In the genomic region with DNA sequence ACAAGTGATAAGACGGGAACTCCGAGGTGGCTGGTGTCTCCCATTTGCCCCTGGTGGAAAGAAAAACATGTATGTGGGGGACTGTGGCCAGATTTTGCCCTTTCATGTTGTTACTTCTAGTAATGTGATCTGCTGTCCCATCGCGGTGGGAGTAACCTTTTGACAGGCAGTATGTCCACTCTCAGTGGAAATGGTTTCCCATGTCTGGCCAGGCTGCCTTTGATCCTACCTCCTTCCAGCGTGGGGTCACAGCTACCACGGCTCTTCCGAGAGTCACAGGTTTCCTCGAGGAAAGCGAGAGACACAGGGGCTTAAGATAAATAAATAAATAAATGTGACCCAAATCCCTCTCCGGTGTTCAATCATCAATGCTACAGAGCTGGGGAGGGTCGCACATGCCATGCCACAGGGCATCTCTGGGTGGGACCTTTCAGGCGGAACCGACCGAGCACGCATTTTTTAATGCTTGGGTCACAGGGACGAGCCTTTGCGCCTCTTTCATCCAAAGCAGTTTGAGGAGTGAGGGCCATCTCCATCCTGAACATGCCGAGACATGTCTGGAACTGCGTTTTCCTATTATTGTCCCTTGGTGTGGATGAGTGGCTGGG, we compare ENCODE assay signal across 11 mouse cellular contexts.
DNase-seq lines count a peak whose midpoint lies in the region; ATAC-seq and TF ChIP-seq lines count a peak whose summit lies in the region.
"Had no signal": no experiment of that assay in that cellular context is flagged by ENCODE, and none has a peak within 500 bp of the region (broad histone marks: within the 10 kb centered on the region; RNA-seq: fewer than 3 reads in every experiment).

No protein-coding gene starts in this region.

- H3K27ac ChIP-seq in heart, embryonic 13.5 days (replicated peaks): no peak overlapping the region
- H3K27ac ChIP-seq in heart, adult 2 months: no peak overlapping the region
- H3K27ac ChIP-seq in embryonic facial prominence, embryonic 13.5 days: no peak overlapping the region
- no peak overlapping the region for H3K27ac ChIP-seq in hindbrain, postnatal 0 days
- no peak overlapping the region for H3K27ac ChIP-seq in midbrain, postnatal 0 days (ENCODE audit: low read depth, low read length)
- no peak overlapping the region for H3K27ac ChIP-seq in intestine, embryonic 15.5 days

- ATAC-seq in heart, embryonic 13.5 days (ENCODE audit: extremely low read depth, insufficient number of reproducible peaks, low FRiP score, low TSS enrichment): no peak
- ATAC-seq in embryonic facial prominence, embryonic 13.5 days (ENCODE audit: insufficient number of reproducible peaks, insufficient read depth, low FRiP score, low TSS enrichment, low read depth): no peak
- ATAC-seq in hindbrain, postnatal 0 days: no peak
- no peak for ATAC-seq in midbrain, postnatal 0 days (ENCODE audit: low FRiP score)
- no peak for ATAC-seq in intestine, embryonic 15.5 days

- WGBS in heart, embryonic 13.5 days: 21% methylated on average over 19 of the region's 19 CpGs
- WGBS in heart, adult 2 months: 58% methylated on average over 19 of the region's 19 CpGs
- WGBS in embryonic facial prominence, embryonic 13.5 days: 31% methylated on average over 19 of the region's 19 CpGs
- 29% methylated on average over 19 of the region's 19 CpGs for WGBS in hindbrain, postnatal 0 days
- WGBS in midbrain, postnatal 0 days: 25% methylated on average over 19 of the region's 19 CpGs
- 55% methylated on average over 19 of the region's 19 CpGs for WGBS in intestine, embryonic 15.5 days

- intact Hi-C loops in heart, adult 2 months (cut with DNase I): no loop called here

- TF ChIP-seq POLR2A in heart, adult 2 months (IDR thresholded peaks at IDR 0.05; ENCODE audit: insufficient read depth, low read depth, low read length): no peak

- H3K36me3 ChIP-seq in heart, embryonic 13.5 days: no peaks in the 10 kb centered on the region
- H3K36me3 ChIP-seq in heart, adult 2 months (ENCODE audit: control insufficient read depth, insufficient read depth, low read length): no peaks in the 10 kb centered on the region
- H3K36me3 ChIP-seq in embryonic facial prominence, embryonic 13.5 days: no peaks in the 10 kb centered on the region
- H3K36me3 ChIP-seq in hindbrain, postnatal 0 days (ENCODE audit: insufficient read depth, low read length): no peaks in the 10 kb centered on the region
- H3K36me3 ChIP-seq in midbrain, postnatal 0 days (ENCODE audit: insufficient read depth, low read length): no peaks in the 10 kb centered on the region
- no peaks in the 10 kb centered on the region for H3K36me3 ChIP-seq in intestine, embryonic 15.5 days

- no peaks in the 10 kb centered on the region for H3K9me3 ChIP-seq in heart, embryonic 13.5 days
- no peaks in the 10 kb centered on the region for H3K9me3 ChIP-seq in embryonic facial prominence, embryonic 13.5 days
- H3K9me3 ChIP-seq in hindbrain, postnatal 0 days (ENCODE audit: low read length): no peaks in the 10 kb centered on the region
- H3K9me3 ChIP-seq in midbrain, postnatal 0 days (ENCODE audit: low read length): no peaks in the 10 kb centered on the region
- H3K9me3 ChIP-seq in intestine, embryonic 15.5 days: no peaks in the 10 kb centered on the region

- H3K4me2 ChIP-seq in heart, embryonic 13.5 days: peak overlapping the region; percentile 65
- H3K4me2 ChIP-seq in embryonic facial prominence, embryonic 13.5 days: 0 out of 2 replicates have a peak overlapping the region, but pooled peaks have one; percentile 7
- H3K4me2 ChIP-seq in hindbrain, postnatal 0 days (ENCODE audit: low read depth, low read length): peak overlapping the region; percentile 27
- H3K4me2 ChIP-seq in midbrain, postnatal 0 days (ENCODE audit: low read depth, low read length, poor library complexity, severe bottlenecking): peak overlapping the region; percentile 24
- H3K4me2 ChIP-seq in intestine, embryonic 15.5 days (replicated peaks): no peak overlapping the region

- H3K9ac ChIP-seq in heart, embryonic 13.5 days: 0 out of 2 replicates have a peak overlapping the region, but pooled peaks have one; percentile 34
- H3K9ac ChIP-seq in heart, adult 2 months (ENCODE audit: low read depth, low read length): no peak overlapping the region
- H3K9ac ChIP-seq in embryonic facial prominence, embryonic 13.5 days: no peak overlapping the region
- H3K9ac ChIP-seq in hindbrain, postnatal 0 days (replicated peaks; ENCODE audit: low read length): no peak overlapping the region
- no peak overlapping the region for H3K9ac ChIP-seq in midbrain, postnatal 0 days (replicated peaks; ENCODE audit: low read length, poor library complexity, severe bottlenecking)
- no peak overlapping the region for H3K9ac ChIP-seq in intestine, embryonic 15.5 days

- TF ChIP-seq CTCF in heart, adult 2 months (IDR thresholded peaks at IDR 0.05): no peak
- no peak for TF ChIP-seq CTCF in hindbrain, postnatal 0 days (IDR thresholded peaks at IDR 0.05; ENCODE audit: low read depth)
- TF ChIP-seq CTCF in midbrain, postnatal 0 days (IDR thresholded peaks at IDR 0.05): no peak

- no peaks in the 10 kb centered on the region for H3K27me3 ChIP-seq in heart, embryonic 13.5 days (replicated peaks)
- H3K27me3 ChIP-seq in heart, adult 2 months (ENCODE audit: control insufficient read depth, insufficient read depth, low read length): no peaks in the 10 kb centered on the region
- no peaks in the 10 kb centered on the region; the same call in 1 of the 2 replicates for H3K27me3 ChIP-seq in embryonic facial prominence, embryonic 13.5 days
- no peaks in the 10 kb centered on the region for H3K27me3 ChIP-seq in hindbrain, postnatal 0 days (ENCODE audit: insufficient read depth, low read length)
- no peaks in the 10 kb centered on the region for H3K27me3 ChIP-seq in midbrain, postnatal 0 days (ENCODE audit: insufficient read depth, low read length)
- no peaks in the 10 kb centered on the region for H3K27me3 ChIP-seq in intestine, embryonic 15.5 days (replicated peaks)

- H3K4me3 ChIP-seq in heart, embryonic 13.5 days: peak overlapping the region; percentile 26
- H3K4me3 ChIP-seq in heart, adult 2 months: no peak overlapping the region
- no peak overlapping the region for H3K4me3 ChIP-seq in embryonic facial prominence, embryonic 13.5 days
- no peak overlapping the region for H3K4me3 ChIP-seq in hindbrain, postnatal 0 days (ENCODE audit: low read length)
- H3K4me3 ChIP-seq in midbrain, postnatal 0 days (ENCODE audit: low read depth, low read length): no peak overlapping the region
- H3K4me3 ChIP-seq in intestine, embryonic 15.5 days (replicated peaks): no peak overlapping the region

- DNase-seq in heart, adult 2 months: no peak
- DNase-seq in hindbrain, postnatal 0 days (ENCODE audit: low spot score): no peak
- DNase-seq in midbrain, postnatal 0 days (ENCODE audit: low spot score): no peak
- no peak for DNase-seq in gastrocnemius, postnatal 10 days
- DNase-seq in testis, postnatal 10 days (ENCODE audit: low spot score): no peak
- DNase-seq: adrenal gland, postnatal 10 days; B cell, adult 2 months; cerebellum, postnatal 14 days had no signal

- H3K4me1 ChIP-seq in heart, embryonic 13.5 days: peaks cover 22% of the 10 kb centered on the region
- H3K4me1 ChIP-seq in heart, adult 2 months (ENCODE audit: control insufficient read depth, insufficient read depth, low read length): no peaks in the 10 kb centered on the region
- peaks cover 20% of the 10 kb centered on the region for H3K4me1 ChIP-seq in embryonic facial prominence, embryonic 13.5 days
- peaks cover 4% of the 10 kb centered on the region; the same call in 1 of the 2 replicates for H3K4me1 ChIP-seq in hindbrain, postnatal 0 days (ENCODE audit: insufficient read depth, low read length)
- H3K4me1 ChIP-seq in midbrain, postnatal 0 days (ENCODE audit: insufficient read depth, low read length): no peaks in the 10 kb centered on the region
- 0 out of 2 replicates have a peak, but pooled peaks cover 6% of the 10 kb centered on the region for H3K4me1 ChIP-seq in intestine, embryonic 15.5 days (replicated peaks)

- no peak for TF ChIP-seq EP300 in heart, adult 2 months (IDR thresholded peaks at IDR 0.05; ENCODE audit: insufficient read depth, low read depth, low read length)

- H3K79me2 ChIP-seq in heart, adult 2 months (replicated peaks; ENCODE audit: control insufficient read depth, insufficient read depth, low read length): no peaks in the 10 kb centered on the region; the same call in 1 of the 2 replicates
